Mouse (Mus musculus) adrenal gland, postnatal 25 days (tissue): ENCODE data around the gene Sumo3. TPM values are rescaled to one million over a fixed set of nuclear protein-coding genes. Genes with fewer than 3 reads are reported as not detected.
A peak's percentile ranks its signal among the peaks of the same experiment; 100 is the strongest.

Experiments
- DNase-seq: peaks from one replicate; pipeline ENCODE4 v3.0.0; 2021; ENCODE audit warnings: mixed read lengths
- microRNA-seq, 2 experiments: library from miRNA; unstranded; fragments of <30 nt; microRNA quantifications; one replicate each; pipeline ENCODE4 v1.2.0; 2021
- total RNA-seq: library from RNA; stranded (reverse); gene quantifications from 2 replicates; pipeline ENCODE4 v1.2.3, GENCODE M21; 2021

The Sumo3 gene
- total RNA-seq, 1 experiment from 2014 or later, result 117 TPM

DNA sequence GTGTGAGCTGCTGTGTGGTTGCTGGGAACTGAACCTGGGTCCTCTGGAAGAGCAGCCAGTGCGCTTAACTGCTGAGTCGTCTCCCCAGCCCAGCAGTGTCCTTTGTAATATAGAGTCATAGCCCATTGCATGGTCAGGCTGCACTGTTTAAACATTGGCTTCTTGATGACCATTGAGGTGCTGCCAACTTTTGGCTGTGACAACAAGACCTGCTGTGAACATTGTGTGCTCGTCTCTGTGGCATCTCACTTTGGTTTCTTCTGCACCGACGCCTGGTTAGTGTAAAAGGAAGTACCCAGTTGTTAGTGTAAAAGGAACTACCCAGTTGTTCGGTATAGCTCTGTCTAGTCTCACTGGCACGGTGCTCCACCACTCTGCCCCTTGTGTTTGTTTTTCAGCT lies 20.7 kb downstream of the Sumo3 start:
- no peak for DNase-seq

- peak; percentile 80 for DNase-seq
Measured at GRCm38 (mm10) chr10:77627497-77627896, 21.6 kb downstream of the Sumo3 start.

DNA sequence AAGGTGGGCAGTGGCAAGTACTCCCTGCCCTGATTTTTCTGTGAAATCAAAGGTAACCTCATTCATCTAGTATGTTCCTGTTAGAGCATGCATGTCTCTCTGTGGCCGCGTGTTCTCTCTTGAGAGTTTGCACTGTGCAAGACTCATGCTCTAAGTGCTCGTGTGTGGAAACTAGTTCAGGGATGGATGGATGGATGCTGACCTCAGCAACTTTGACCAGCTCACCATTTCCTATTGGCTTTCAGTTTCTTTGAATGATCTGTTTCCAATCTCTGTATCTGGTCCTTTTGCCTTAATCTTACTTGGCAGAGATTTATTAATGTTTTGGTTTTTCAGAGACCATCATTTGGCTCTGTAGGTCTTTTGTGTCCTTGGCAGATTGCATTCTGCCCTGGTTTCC lies 23.3 kb downstream of the Sumo3 start:
- DNase-seq, result no peak

GRCm38 (mm10) chr10:77629970-77630369 lies 24.1 kb downstream of the Sumo3 start:
- no peak for DNase-seq

- DNase-seq, result no peak
Measured at GRCm38 (mm10) chr10:77634016-77634415, 28.1 kb downstream of the Sumo3 start.

- DNase-seq, result no peak
Measured at GRCm38 (mm10) chr10:77634452-77635231, 28.7 kb downstream of the Sumo3 start.

- no peak for DNase-seq
Measured at GRCm38 (mm10) chr10:77636234-77636922, 30.5 kb downstream of the Sumo3 start.

DNA sequence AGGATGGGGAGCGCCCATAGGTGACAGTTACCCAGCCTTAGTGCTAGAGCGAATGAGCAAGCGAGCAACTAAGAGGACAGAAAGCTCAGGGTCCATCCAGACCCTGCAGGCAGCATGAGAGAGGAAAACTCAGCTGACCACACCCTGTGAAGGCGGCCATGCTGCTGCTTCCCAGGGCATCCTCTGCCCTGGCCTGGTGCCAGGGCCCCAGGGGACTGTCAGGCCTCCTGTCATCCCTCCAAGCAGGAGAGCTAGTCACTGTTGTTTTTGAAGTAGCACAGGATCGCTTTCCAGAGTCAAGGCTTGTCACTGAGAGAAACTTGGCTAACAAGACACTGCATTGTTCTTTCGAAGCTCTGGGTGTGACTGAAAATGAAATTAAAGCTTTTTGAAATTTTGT lies 33.1 kb downstream of the Sumo3 start:
- peak; percentile 35 for DNase-seq

- DNase-seq, result no peak
Measured at GRCm38 (mm10) chr10:77643160-77643559, 37.3 kb downstream of the Sumo3 start.

DNA sequence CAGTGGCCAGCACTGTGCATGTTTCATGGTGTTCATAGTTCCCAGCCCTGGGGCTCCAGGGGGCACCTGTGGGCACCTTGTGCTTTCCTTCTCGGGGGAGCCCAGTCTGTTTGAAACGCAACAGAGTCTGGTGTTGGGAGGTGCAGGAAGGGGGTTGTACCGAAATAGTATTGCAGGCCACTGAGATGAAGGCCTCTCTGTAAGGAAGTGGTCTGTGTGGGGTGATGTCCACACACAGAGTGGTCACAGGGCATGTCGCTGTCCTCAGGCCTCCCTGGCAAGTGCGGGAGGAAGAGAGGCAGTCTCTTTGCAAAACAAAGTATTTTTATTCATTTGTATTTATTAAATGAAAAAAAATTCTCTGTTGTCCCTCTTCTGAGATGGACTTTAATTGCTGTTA lies 39.7 kb downstream of the Sumo3 start:
- DNase-seq, result no peak

GRCm38 (mm10) chr10:77647461-77647860 lies 41.6 kb downstream of the Sumo3 start:
- no peak for DNase-seq

DNA sequence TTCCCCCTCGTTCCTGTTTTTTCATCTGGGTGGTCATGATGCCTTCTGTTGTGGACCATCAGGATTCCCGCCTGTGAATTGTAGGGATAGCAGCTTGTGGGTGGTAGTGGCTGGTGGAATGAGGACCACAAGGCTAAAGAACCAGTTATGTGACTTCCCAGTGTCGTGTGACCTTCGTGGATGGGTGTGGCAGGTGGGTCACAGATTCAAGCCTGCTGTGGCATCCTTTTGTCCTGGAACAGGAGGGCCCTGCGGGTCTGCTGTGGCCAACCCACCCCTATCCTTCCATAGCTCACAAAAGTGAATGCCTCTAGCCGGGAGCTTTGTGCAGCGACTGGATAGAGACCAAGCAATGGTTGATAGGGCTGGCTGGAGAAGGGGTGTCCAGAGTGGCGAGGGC lies 42.0 kb downstream of the Sumo3 start:
- DNase-seq, result no peak

GRCm38 (mm10) chr10:77652046-77652445 lies 46.1 kb downstream of the Sumo3 start:
- no peak for DNase-seq

- DNase-seq, result no peak
Measured at GRCm38 (mm10) chr10:77658286-77658994, 52.5 kb downstream of the Sumo3 start.

GRCm38 (mm10) chr10:77663949-77664665 lies 58.2 kb downstream of the Sumo3 start:
- DNase-seq, result no peak

DNA sequence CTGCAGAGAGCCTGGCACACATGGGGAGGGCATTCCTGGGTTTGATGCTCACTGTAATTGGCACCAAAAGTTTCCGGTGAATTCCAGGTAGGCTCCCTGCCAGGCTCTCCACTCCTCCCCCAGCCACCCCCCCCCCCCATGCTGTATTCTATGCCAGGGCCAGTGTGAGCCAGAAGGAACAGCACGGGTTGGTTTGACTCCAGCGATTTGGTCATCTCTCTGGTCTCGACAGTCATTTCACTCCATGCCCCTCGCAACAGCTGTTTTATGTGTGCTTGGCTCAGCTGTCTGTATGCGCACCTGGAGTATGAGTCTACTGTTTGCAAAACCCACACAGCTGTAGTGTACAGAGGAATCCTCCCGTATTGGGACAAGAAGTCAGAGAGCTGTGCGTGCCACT lies 60.4 kb downstream of the Sumo3 start:
- DNase-seq, result no peak

- DNase-seq, result no peak
Measured at GRCm38 (mm10) chr10:77667402-77667801, 61.5 kb downstream of the Sumo3 start.

Small RNA genes within 50 kb of the gene (microRNA-seq; reads per million reads assigned to microRNA genes)
- gene Mir1930, result 6.2 to 8.9 reads per million in 2 experiments

Other genes with a start within 250 kb of the Sumo3 start
- 12.4 and 14.0 TPM in 2 replicates for gene Adarb1, start 187.8 kb upstream of the Sumo3 start, total RNA-seq
- gene Fam207a, start 90.3 kb upstream of the Sumo3 start, total RNA-seq, result 23.1 and 24.6 TPM in 2 replicates
- gene Itgb2, start 75.8 kb upstream of the Sumo3 start, total RNA-seq, result 2.2 and 3.3 TPM in 2 replicates
- 154 and 195 TPM in 2 replicates for gene Pttg1ip, start 24.4 kb upstream of the Sumo3 start, total RNA-seq
- 20.9 TPM in 1 of 2 replicates, not detected in the other for gene Gm49325, start 100 bp downstream of the Sumo3 start, total RNA-seq
- gene Ube2g2, start 16.2 kb downstream of the Sumo3 start, total RNA-seq, result 45.4 and 45.5 TPM in 2 replicates
- gene Tspear, start 80.5 kb downstream of the Sumo3 start, total RNA-seq, result 0.39 and 0.86 TPM in 2 replicates
- gene Gm19402, start 84.7 kb downstream of the Sumo3 start, total RNA-seq, result not detected in 2 replicates
- not detected in 2 replicates for gene Gm9508, start 91.1 kb downstream of the Sumo3 start, total RNA-seq
- not detected in 2 replicates for gene Gm10272, start 100.5 kb downstream of the Sumo3 start, total RNA-seq
- not detected in 2 replicates for gene Gm10024, start 105.4 kb downstream of the Sumo3 start, total RNA-seq
- gene Gm10142, start 109.7 kb downstream of the Sumo3 start, total RNA-seq, result not detected in 2 replicates
- gene Krtap12-1, start 114.5 kb downstream of the Sumo3 start, total RNA-seq, result not detected in 2 replicates
- not detected in 2 replicates for gene Gm10100, start 120.4 kb downstream of the Sumo3 start, total RNA-seq
- gene Gm18596, start 136.5 kb downstream of the Sumo3 start, total RNA-seq, result not detected in 2 replicates
- gene Gm9736, start 145.3 kb downstream of the Sumo3 start, total RNA-seq, result not detected in 2 replicates
- not detected in 2 replicates for gene Gm3233, start 153.6 kb downstream of the Sumo3 start, total RNA-seq
- not detected in 2 replicates for gene Gm3238, start 165.2 kb downstream of the Sumo3 start, total RNA-seq
- gene Gm7138, start 170.8 kb downstream of the Sumo3 start, total RNA-seq, result not detected in 2 replicates
- not detected in 2 replicates for gene Gm3250, start 176.4 kb downstream of the Sumo3 start, total RNA-seq
- not detected in 2 replicates for gene Gm7137, start 182.1 kb downstream of the Sumo3 start, total RNA-seq
- gene Gm9639, start 189.0 kb downstream of the Sumo3 start, total RNA-seq, result not detected in 2 replicates
- gene Gm19668, start 193.0 kb downstream of the Sumo3 start, total RNA-seq, result not detected in 2 replicates
- gene Gm9507, start 205.7 kb downstream of the Sumo3 start, total RNA-seq, result not detected in 2 replicates
- not detected in 2 replicates for gene Gm2696, start 208.6 kb downstream of the Sumo3 start, total RNA-seq
- not detected in 2 replicates for gene Krtap10-4, start 221.0 kb downstream of the Sumo3 start, total RNA-seq
- not detected in 2 replicates for gene Krtap10-10, start 229.8 kb downstream of the Sumo3 start, total RNA-seq
- gene Gm36176, start 240.7 kb downstream of the Sumo3 start, total RNA-seq, result not detected in 2 replicates
- not detected in 2 replicates for gene Gm10318, start 246.8 kb downstream of the Sumo3 start, total RNA-seq